Mouse (Mus musculus): ENCODE results near the gene Resp18.

GRCm38 (mm10) chr1:75315456-75316365 lies 37.5 kb upstream of the Resp18 start:
- TF ChIP-seq MXI1 (IDR thresholded peaks at IDR 0.05; ENCODE audit: low read depth, low read length) (no peak), POLR2AphosphoS2 (IDR thresholded peaks at IDR 0.05; ENCODE audit: low read depth, low read length) (no peak), POLR2A (IDR thresholded peaks at IDR 0.05; ENCODE audit: low read depth, low read length) (no peak), MYC (IDR thresholded peaks at IDR 0.05; ENCODE audit: low read depth, low read length) (no peak), CTCF (conservative IDR thresholded peaks at IDR 0.05 in 1 of 2, IDR thresholded peaks at IDR 0.05 in 1 of 2; ENCODE audit: low read depth in 2 of 2, low read length in 2 of 2) (no peak), KAT2A (IDR thresholded peaks at IDR 0.05; ENCODE audit: insufficient replicate concordance, low read length) (no peak), EP300 (IDR thresholded peaks at IDR 0.05; ENCODE audit: low read length) (no peak), ZMIZ1 (IDR thresholded peaks at IDR 0.05; ENCODE audit: low read depth, low read length) (no peak), ETS1 (conservative IDR thresholded peaks at IDR 0.05; ENCODE audit: low read depth, low read length) (no peak), UBTF (IDR thresholded peaks at IDR 0.05; ENCODE audit: low read depth, low read length) (no peak)

Measured in CH12.LX (cell line).